Mouse (Mus musculus) embryonic facial prominence, embryonic 15.5 days (tissue): ENCODE data around the gene Cfap161. TPM values are rescaled to one million over a fixed set of nuclear protein-coding genes. Genes with fewer than 3 reads are reported as not detected.
A peak's percentile ranks its signal among the peaks of the same experiment; 100 is the strongest.

Experiments used
- ATAC-seq: fragments of 200-750 bp; cut with Nextera tagmentation; 2 replicates; pipeline ENCODE4 v1.8.0; 2017; ENCODE audit warnings: low read depth, moderate TSS enrichment; ENCODE audit not compliant: insufficient number of reproducible peaks, low FRiP score, low TSS enrichment
- H3K27ac ChIP-seq: fragments of 300-500 bp; sonication (generic); replicated peaks from 2 replicates; pipeline ENCODE4 v1.5.1; 2015; ENCODE audit warnings: mild to moderate bottlenecking, inconsistent platforms
- H3K27me3 ChIP-seq: fragments of 300-500 bp; sonication (generic); 2 replicates; pipeline ENCODE4 v1.6.1; 2015; ENCODE audit warnings: inconsistent platforms
- H3K36me3 ChIP-seq: fragments of 300-500 bp; sonication (generic); 2 replicates; pipeline ENCODE4 v1.6.1; 2015; ENCODE audit warnings: mild to moderate bottlenecking, inconsistent platforms
- H3K4me1 ChIP-seq: fragments of 300-500 bp; sonication (generic); 2 replicates; pipeline ENCODE4 v1.6.1; 2015; ENCODE audit warnings: inconsistent platforms
- H3K4me2 ChIP-seq: fragments of 300-500 bp; sonication (generic); replicated peaks from 2 replicates; pipeline ENCODE4 v1.6.1; 2015; ENCODE audit warnings: mild to moderate bottlenecking, inconsistent platforms
- H3K4me3 ChIP-seq: fragments of 300-500 bp; sonication (generic); replicated peaks from 2 replicates; pipeline ENCODE4 v1.5.1; 2015; ENCODE audit warnings: mild to moderate bottlenecking, inconsistent platforms
- H3K9ac ChIP-seq: fragments of 300-500 bp; sonication (generic); 2 replicates; pipeline ENCODE4 v1.6.1; 2015; ENCODE audit warnings: inconsistent platforms
- H3K9me3 ChIP-seq: fragments of 300-500 bp; sonication (generic); replicated peaks from 2 replicates; pipeline ENCODE4 v1.6.1; 2016; ENCODE audit warnings: inconsistent platforms
- WGBS: fragments of 180-500 bp; shearing (Covaris S2); methylation state at CpG from one replicate; pipeline ENCODE4 v1.1.7; 2015; 5-methylcytosine and 5-hydroxymethylcytosine counted together
- polyA plus RNA-seq: library from polyadenylated mRNA; unstranded; fragments of >200 nt; fragmentation: Nextera tagmentation; extraction: Ambion mirVana; gene quantifications from 2 replicates; pipeline ENCODE4 v1.2.1, GENCODE M21; 2015

The Cfap161 gene
- 7.0 and 14.1 TPM in 2 replicates for polyA plus RNA-seq

- no peaks in the 10 kb centered on the region for H3K27me3 ChIP-seq
- peak within 1 kb of the TSS; percentile 17; the same call in 1 of the 2 replicates for H3K4me2 ChIP-seq
- peaks cover 8% of the 10 kb centered on the region; the same call in 1 of the 2 replicates for H3K4me1 ChIP-seq
- H3K4me3 ChIP-seq: no peak within 1 kb of the TSS
- H3K27ac ChIP-seq: no peak within 1 kb of the TSS
- peak; percentile 84 for ATAC-seq
- H3K36me3 ChIP-seq: no peaks in the 10 kb centered on the region
- WGBS: 11% methylated on average over 14 of the region's 14 CpGs
- no peak within 1 kb of the TSS for H3K9ac ChIP-seq
- no peaks in the 10 kb centered on the region for H3K9me3 ChIP-seq
Measured at GRCm38 (mm10) chr7:83794705-83795104, at the start of gene Cfap161. Gene Cfap161, minus strand, starts transcription at chr7:83794880.

GRCm38 (mm10) chr7:83842486-83843259, 48.0 kb upstream of the Cfap161 start:
- Histone ChIP-seq H3K27me3 (no peaks in the 10 kb centered on the region), H3K4me2 (no peak overlapping the region), H3K4me3 (no peak overlapping the region), H3K9me3 (no peaks in the 10 kb centered on the region), H3K36me3 (no peaks in the 10 kb centered on the region), H3K27ac (no peak overlapping the region), H3K4me1 (0 out of 2 replicates have a peak, but pooled peaks cover 7% of the 10 kb centered on the region), H3K9ac (no peak overlapping the region)
- WGBS: 57% methylated on average over 6 of the region's 6 CpGs
- no peak for ATAC-seq

GRCm38 (mm10) chr7:83840076-83840475, 45.4 kb upstream of the Cfap161 start:
- 79% methylated on average over 2 of the region's 2 CpGs for WGBS

GRCm38 (mm10) chr7:83838525-83839224, 44.0 kb upstream of the Cfap161 start:
- no peak overlapping the region for H3K4me2 ChIP-seq
- no peak overlapping the region for H3K9ac ChIP-seq
- WGBS: 71% methylated on average over 5 of the region's 5 CpGs
- no peaks in the 10 kb centered on the region for H3K4me1 ChIP-seq
- no peaks in the 10 kb centered on the region for H3K27me3 ChIP-seq
- ATAC-seq: no peak
- no peaks in the 10 kb centered on the region for H3K9me3 ChIP-seq
- no peaks in the 10 kb centered on the region for H3K36me3 ChIP-seq
- H3K4me3 ChIP-seq: no peak overlapping the region
- no peak overlapping the region for H3K27ac ChIP-seq

More at GRCm38 (mm10) chr7:83840076-83840475, 45.4 kb upstream of the Cfap161 start:
- no peak for ATAC-seq
- Histone ChIP-seq H3K9me3 (no peaks in the 10 kb centered on the region), H3K27ac (no peak overlapping the region), H3K36me3 (no peaks in the 10 kb centered on the region), H3K9ac (no peak overlapping the region), H3K27me3 (no peaks in the 10 kb centered on the region), H3K4me1 (0 out of 2 replicates have a peak, but pooled peaks cover 2% of the 10 kb centered on the region), H3K4me3 (no peak overlapping the region), H3K4me2 (no peak overlapping the region)

- no peak overlapping the region for H3K27ac ChIP-seq
- no peaks in the 10 kb centered on the region for H3K27me3 ChIP-seq
- H3K9ac ChIP-seq: no peak overlapping the region
- H3K4me2 ChIP-seq: no peak overlapping the region
- H3K9me3 ChIP-seq: no peaks in the 10 kb centered on the region
- ATAC-seq: no peak
- no peaks in the 10 kb centered on the region for H3K36me3 ChIP-seq
- H3K4me1 ChIP-seq: no peaks in the 10 kb centered on the region
- no peak overlapping the region for H3K4me3 ChIP-seq
- WGBS: 78% methylated on average over 7 of the region's 7 CpGs
Measured at GRCm38 (mm10) chr7:83829355-83829754, 34.7 kb upstream of the Cfap161 start.

GRCm38 (mm10) chr7:83827402-83828076, 32.9 kb upstream of the Cfap161 start:
- no peaks in the 10 kb centered on the region for H3K27me3 ChIP-seq
- H3K4me1 ChIP-seq: no peaks in the 10 kb centered on the region
- no peaks in the 10 kb centered on the region for H3K36me3 ChIP-seq
- no peak overlapping the region for H3K27ac ChIP-seq
- no peak overlapping the region for H3K4me2 ChIP-seq
- ATAC-seq: no peak
- H3K9me3 ChIP-seq: no peaks in the 10 kb centered on the region
- no peak overlapping the region for H3K9ac ChIP-seq
- H3K4me3 ChIP-seq: no peak overlapping the region
- 73% methylated on average over 10 of the region's 10 CpGs for WGBS

GRCm38 (mm10) chr7:83826808-83827207, 32.1 kb upstream of the Cfap161 start:
- no peak for ATAC-seq
- Histone ChIP-seq H3K4me1 (no peaks in the 10 kb centered on the region), H3K4me2 (no peak overlapping the region), H3K4me3 (no peak overlapping the region), H3K27me3 (no peaks in the 10 kb centered on the region), H3K9ac (no peak overlapping the region), H3K9me3 (no peaks in the 10 kb centered on the region), H3K27ac (no peak overlapping the region), H3K36me3 (no peaks in the 10 kb centered on the region)
- WGBS: 67% methylated on average over 2 of the region's 2 CpGs

- Histone ChIP-seq H3K9ac (no peak overlapping the region), H3K27me3 (no peaks in the 10 kb centered on the region), H3K9me3 (no peaks in the 10 kb centered on the region), H3K27ac (no peak overlapping the region), H3K4me3 (no peak overlapping the region), H3K4me2 (no peak overlapping the region), H3K36me3 (no peaks in the 10 kb centered on the region), H3K4me1 (no peaks in the 10 kb centered on the region)
- 86% methylated on average over 2 of the region's 2 CpGs for WGBS
- no peak for ATAC-seq
Measured at GRCm38 (mm10) chr7:83821951-83822350, 27.3 kb upstream of the Cfap161 start.

GRCm38 (mm10) chr7:83816886-83817285, 22.2 kb upstream of the Cfap161 start:
- Histone ChIP-seq H3K4me2 (no peak overlapping the region), H3K27me3 (no peaks in the 10 kb centered on the region), H3K9ac (no peak overlapping the region), H3K27ac (no peak overlapping the region), H3K4me3 (no peak overlapping the region), H3K9me3 (no peaks in the 10 kb centered on the region), H3K4me1 (peaks cover 27% of the 10 kb centered on the region), H3K36me3 (no peaks in the 10 kb centered on the region)
- ATAC-seq: no peak
- 90% methylated on average over 5 of the region's 5 CpGs for WGBS

GRCm38 (mm10) chr7:83815646-83816045, 21.0 kb upstream of the Cfap161 start:
- ATAC-seq: no peak
- Histone ChIP-seq H3K4me1 (peaks cover 40% of the 10 kb centered on the region), H3K9me3 (no peaks in the 10 kb centered on the region), H3K4me3 (no peak overlapping the region), H3K27ac (no peak overlapping the region), H3K27me3 (no peaks in the 10 kb centered on the region), H3K36me3 (no peaks in the 10 kb centered on the region), H3K9ac (no peak overlapping the region), H3K4me2 (no peak overlapping the region)
- 52% methylated on average over 1 of the region's 1 CpGs for WGBS

- no peak overlapping the region for H3K4me3 ChIP-seq
- 8% methylated on average over 4 of the region's 4 CpGs for WGBS
- H3K27me3 ChIP-seq: no peaks in the 10 kb centered on the region
- peaks cover 54% of the 10 kb centered on the region for H3K4me1 ChIP-seq
- H3K9me3 ChIP-seq: no peaks in the 10 kb centered on the region
- ATAC-seq: peak; percentile 82
- H3K27ac ChIP-seq: peak overlapping the region; percentile 89
- H3K36me3 ChIP-seq: no peaks in the 10 kb centered on the region
- no peak overlapping the region for H3K4me2 ChIP-seq
- H3K9ac ChIP-seq: no peak overlapping the region
Measured at GRCm38 (mm10) chr7:83813993-83814392, 19.3 kb upstream of the Cfap161 start.
